Mouse (Mus musculus) E14TG2a.4 (cell line): Measurements from ENCODE around the gene Mr1.

ENCODE experiments used
- H3K27me3 ChIP-seq: 2 replicates; pipeline ENCODE4 v1.6.1; 2014; ENCODE audit warnings: low read length, control low read depth; ENCODE audit not compliant: insufficient read depth
- H3K36me3 ChIP-seq: 2 replicates; pipeline ENCODE4 v1.6.1; 2014; ENCODE audit warnings: low read length, control low read depth; ENCODE audit not compliant: insufficient read depth
- H3K4me1 ChIP-seq: replicated peaks from 2 replicates; pipeline ENCODE4 v1.6.1; 2014; ENCODE audit warnings: low read depth, low read length, control low read depth
- H3K4me3 ChIP-seq: replicated peaks from 2 replicates; pipeline ENCODE4 v1.5.1; 2014; ENCODE audit warnings: mild to moderate bottlenecking, low read length
- H3K9me3 ChIP-seq: 2 replicates; pipeline ENCODE4 v1.6.1; 2014; ENCODE audit warnings: low read length, control low read depth
- CTCF ChIP-seq: conservative IDR thresholded peaks from 2 replicates; pipeline ENCODE4 v1.5.1; 2014; ENCODE audit warnings: low read length
- NANOG ChIP-seq: IDR thresholded peaks from 2 replicates; pipeline ENCODE4 v1.6.1; 2014; ENCODE audit warnings: borderline replicate concordance, low read length, mixed read lengths
- POU5F1 ChIP-seq: IDR thresholded peaks from 2 replicates; pipeline ENCODE4 v1.6.1; 2014; ENCODE audit warnings: low read length, borderline replicate concordance

The Mr1 gene

GRCm38 (mm10) chr1:155119719-155120118 lies 26.9 kb downstream of the Mr1 start:
- Histone ChIP-seq H3K4me3 (no peak overlapping the region), H3K4me1 (peaks cover under 1% of the 10 kb centered on the region; the same call in 1 of the 2 replicates)
- no peak for TF ChIP-seq POU5F1
- TF ChIP-seq CTCF, result no peak
- TF ChIP-seq NANOG, result no peak

GRCm38 (mm10) chr1:155113946-155114345 lies 32.7 kb downstream of the Mr1 start:
- no peak for TF ChIP-seq POU5F1
- no peak for TF ChIP-seq NANOG
- no peak for TF ChIP-seq CTCF
- H3K9me3 ChIP-seq, result 0 out of 2 replicates have a peak, but pooled peaks cover under 1% of the 10 kb centered on the region
- no peaks in the 10 kb centered on the region for H3K36me3 ChIP-seq
- peaks cover 24% of the 10 kb centered on the region for H3K27me3 ChIP-seq
- H3K4me3 ChIP-seq, result no peak overlapping the region
- H3K4me1 ChIP-seq, result peaks cover 54% of the 10 kb centered on the region

More at GRCm38 (mm10) chr1:155119719-155120118, 26.9 kb downstream of the Mr1 start:
- peaks cover 17% of the 10 kb centered on the region; the same call in 1 of the 2 replicates for H3K27me3 ChIP-seq
- H3K9me3 ChIP-seq, result peaks cover 4% of the 10 kb centered on the region; the same call in 1 of the 2 replicates
- no peaks in the 10 kb centered on the region for H3K36me3 ChIP-seq

- no peak for TF ChIP-seq POU5F1
- TF ChIP-seq CTCF, result no peak
- no peak for TF ChIP-seq NANOG
- peaks cover 54% of the 10 kb centered on the region for H3K4me1 ChIP-seq
- no peaks in the 10 kb centered on the region for H3K36me3 ChIP-seq
- no peaks in the 10 kb centered on the region for H3K9me3 ChIP-seq
- peaks cover 31% of the 10 kb centered on the region for H3K27me3 ChIP-seq
- H3K4me3 ChIP-seq, result no peak overlapping the region
These were observed 33.7 kb downstream of the Mr1 start for GRCm38 (mm10) chr1:155112875-155113274.

GRCm38 (mm10) chr1:155112118-155112517 lies 34.5 kb downstream of the Mr1 start:
- no peak for TF ChIP-seq POU5F1
- TF ChIP-seq NANOG, result no peak
- TF ChIP-seq CTCF, result no peak
- Histone ChIP-seq H3K9me3 (no peaks in the 10 kb centered on the region), H3K4me1 (peaks cover 54% of the 10 kb centered on the region), H3K27me3 (peaks cover 35% of the 10 kb centered on the region), H3K36me3 (no peaks in the 10 kb centered on the region), H3K4me3 (no peak overlapping the region)

GRCm38 (mm10) chr1:155111491-155111890 lies 35.1 kb downstream of the Mr1 start:
- H3K36me3 ChIP-seq, result no peaks in the 10 kb centered on the region
- peaks cover 54% of the 10 kb centered on the region for H3K4me1 ChIP-seq
- no peaks in the 10 kb centered on the region for H3K9me3 ChIP-seq
- TF ChIP-seq NANOG (peak; percentile 81), CTCF (no peak)
- H3K27me3 ChIP-seq, result peaks cover 38% of the 10 kb centered on the region
- H3K4me3 ChIP-seq, result peak overlapping the region; percentile 5; the same call in 1 of the 2 replicates

- no peak for TF ChIP-seq POU5F1
- TF ChIP-seq NANOG, result peak; percentile 31; the same call in 1 of the 2 replicates
- Histone ChIP-seq H3K4me1 (peaks cover 58% of the 10 kb centered on the region), H3K27me3 (peaks cover 33% of the 10 kb centered on the region), H3K36me3 (no peaks in the 10 kb centered on the region), H3K4me3 (peak overlapping the region; percentile 46; the same call in 1 of the 2 replicates), H3K9me3 (no peaks in the 10 kb centered on the region)
These were observed 36.9 kb downstream of the Mr1 start for GRCm38 (mm10) chr1:155109387-155110350.

GRCm38 (mm10) chr1:155108412-155108811 lies 38.2 kb downstream of the Mr1 start:
- no peak for TF ChIP-seq CTCF
- no peak for TF ChIP-seq NANOG
- TF ChIP-seq POU5F1, result no peak
- Histone ChIP-seq H3K27me3 (peaks cover 37% of the 10 kb centered on the region), H3K4me1 (peaks cover 45% of the 10 kb centered on the region), H3K36me3 (no peaks in the 10 kb centered on the region), H3K4me3 (no peak overlapping the region), H3K9me3 (no peaks in the 10 kb centered on the region)

GRCm38 (mm10) chr1:155107843-155108242 lies 38.8 kb downstream of the Mr1 start:
- peaks cover 41% of the 10 kb centered on the region for H3K4me1 ChIP-seq
- H3K36me3 ChIP-seq, result no peaks in the 10 kb centered on the region
- H3K9me3 ChIP-seq, result no peaks in the 10 kb centered on the region
- TF ChIP-seq POU5F1 (no peak), NANOG (no peak), CTCF (no peak)
- no peak overlapping the region for H3K4me3 ChIP-seq
- peaks cover 42% of the 10 kb centered on the region for H3K27me3 ChIP-seq
